Comparison of ENCODE assay signal across 9 mouse cellular contexts in the genomic region with DNA sequence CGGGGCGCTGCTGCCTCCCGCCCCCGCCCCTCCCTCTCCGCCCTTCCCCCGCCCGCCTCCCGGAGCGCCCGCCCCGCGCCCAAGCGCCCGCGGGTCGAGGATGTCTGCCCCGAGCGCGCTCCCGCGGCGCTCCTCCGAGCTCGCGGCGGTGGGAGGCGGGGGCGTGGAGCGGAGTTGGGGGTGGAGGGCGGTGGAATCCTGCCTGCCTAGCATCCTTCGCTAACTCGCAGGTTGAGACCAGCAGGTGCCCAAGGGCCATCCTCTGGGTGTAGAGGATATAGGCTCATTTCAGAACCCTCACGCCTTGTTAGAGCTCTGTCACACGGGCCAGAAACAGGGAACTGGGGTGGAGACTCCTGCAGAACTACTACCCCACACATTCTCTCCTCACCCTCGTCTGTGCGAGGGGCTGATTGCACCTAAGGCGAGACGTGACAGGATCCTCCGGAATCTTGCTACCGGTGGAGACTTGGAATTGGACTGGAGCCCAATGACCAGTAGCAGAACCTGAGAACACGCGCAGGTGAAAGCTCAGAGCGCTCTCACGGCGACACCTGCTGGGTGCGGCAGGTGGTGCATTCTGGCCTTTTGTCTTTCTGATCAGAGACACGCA. TPM values are rescaled to one million over a fixed set of nuclear protein-coding genes. Genes with fewer than 3 reads are reported as not detected.
A peak's percentile ranks its signal among the peaks of the same experiment; 100 is the strongest.
DNase-seq lines count a peak whose midpoint lies in the region; ATAC-seq and TF ChIP-seq lines count a peak whose summit lies in the region.
"Had no signal": no experiment of that assay in that cellular context is flagged by ENCODE, and none has a peak within 500 bp of the region (broad histone marks: within the 10 kb centered on the region; RNA-seq: fewer than 3 reads in every experiment).

No protein-coding gene starts in this region.

- peaks cover 2 to 5% of the 10 kb centered on the region in 2 experiments; a peak in 2 of 4 replicates for H3K4me1 ChIP-seq in ES-E14 (ENCODE audit: control insufficient read depth in 2 of 2, insufficient read depth in 2 of 2, low read length in 2 of 2, poor library complexity in 1 of 2)
- H3K4me1 ChIP-seq in forebrain, embryonic 11.5 days (replicated peaks; ENCODE audit: control insufficient read depth, insufficient read depth, low read length), result 0 out of 2 replicates have a peak, but pooled peaks cover 6% of the 10 kb centered on the region
- H3K4me1 ChIP-seq in liver, embryonic 16.5 days (ENCODE audit: control insufficient read depth, low read depth, low read length), result no peaks in the 10 kb centered on the region; the same call in 1 of the 2 replicates
- H3K4me1 ChIP-seq in neural tube, embryonic 15.5 days, result peaks cover 37% of the 10 kb centered on the region

- H3K9me3 ChIP-seq in ES-E14 (ENCODE audit: control insufficient read depth, insufficient read depth, low read depth, low read length), result no peaks in the 10 kb centered on the region
- no peaks in the 10 kb centered on the region for H3K9me3 ChIP-seq in forebrain, embryonic 11.5 days (ENCODE audit: control insufficient read depth, low read length)
- H3K9me3 ChIP-seq in liver, embryonic 16.5 days (replicated peaks; ENCODE audit: control insufficient read depth, low read length), result no peaks in the 10 kb centered on the region
- H3K9me3 ChIP-seq in neural tube, embryonic 15.5 days (replicated peaks), result no peaks in the 10 kb centered on the region

- H3K36me3 ChIP-seq in ES-E14 (ENCODE audit: control insufficient read depth, insufficient read depth, low read length, poor library complexity, severe bottlenecking), result no peaks in the 10 kb centered on the region
- no peaks in the 10 kb centered on the region; the same call in 1 of the 2 replicates for H3K36me3 ChIP-seq in forebrain, embryonic 11.5 days (ENCODE audit: control insufficient read depth, insufficient read depth, low read length)
- H3K36me3 ChIP-seq in liver, embryonic 16.5 days (ENCODE audit: control insufficient read depth, insufficient read depth), result no peaks in the 10 kb centered on the region
- no peaks in the 10 kb centered on the region for H3K36me3 ChIP-seq in neural tube, embryonic 15.5 days

- peak; percentile 73 for DNase-seq in ES-E14 (ENCODE audit: low read depth, low spot score)
- DNase-seq in c-Kit-positive CD71-negative TER-119-negative erythroid progenitor cells, embryonic 14.5 days (ENCODE audit: low read depth), result peak; percentile 44
- DNase-seq in forebrain, embryonic 11.5 days (ENCODE audit: low spot score), result peak; percentile 89
- DNase-seq in heart, postnatal 4 days, result peak; percentile 77
- DNase-seq in layer of hippocampus, adult 18-20 months (ENCODE audit: low spot score in 2 of 2), result peak; percentile 62 to 91
- peak; percentile 15 to 58 for DNase-seq in thymus, postnatal 10 days (ENCODE audit: low spot score in 2 of 2)

- H3K9ac ChIP-seq in ES-E14 (ENCODE audit: insufficient read depth, low read depth, low read length, poor library complexity, severe bottlenecking), result no peak overlapping the region
- peak overlapping the region; percentile 84 for H3K9ac ChIP-seq in forebrain, embryonic 11.5 days (ENCODE audit: low read length)
- no peak overlapping the region for H3K9ac ChIP-seq in liver, embryonic 16.5 days (ENCODE audit: low read depth, low read length)
- peak overlapping the region; percentile 67 for H3K9ac ChIP-seq in neural tube, embryonic 15.5 days (replicated peaks)

- in situ Hi-C loops in ES-E14 (cut with MboI; ENCODE audit: low sequenced_read_pairs in 2 of 2, unreplicated experiment in 2 of 2), result loop anchor here (5.0 to 10.0 kb wide), 3 partner anchors 127 to 237 kb away; no protein-coding TSS in a partner anchor

- H3K4me2 ChIP-seq in forebrain, embryonic 11.5 days (ENCODE audit: low read depth, low read length, severe bottlenecking), result peak overlapping the region; percentile 96
- H3K4me2 ChIP-seq in liver, embryonic 16.5 days (ENCODE audit: low read depth, low read length), result peak overlapping the region; percentile 54
- peak overlapping the region; percentile 92 for H3K4me2 ChIP-seq in neural tube, embryonic 15.5 days

- peak overlapping the region; percentile 64 to 77 for H3K4me3 ChIP-seq in ES-E14 (ENCODE audit: insufficient read depth in 1 of 2, low read depth in 1 of 2, low read length in 2 of 2, poor library complexity in 1 of 2, severe bottlenecking in 1 of 2)
- H3K4me3 ChIP-seq in forebrain, embryonic 11.5 days (ENCODE audit: low read depth, low read length), result peak overlapping the region; percentile 67
- peak overlapping the region; percentile 43 for H3K4me3 ChIP-seq in liver, embryonic 16.5 days (ENCODE audit: low read depth, low read length)
- H3K4me3 ChIP-seq in neural tube, embryonic 15.5 days (replicated peaks), result peak overlapping the region; percentile 72

- peak; percentile 62 for ATAC-seq in forebrain, embryonic 11.5 days (replicated peaks; ENCODE audit: low FRiP score)
- ATAC-seq in liver, embryonic 16.5 days (ENCODE audit: low read depth), result no peak
- ATAC-seq in neural tube, embryonic 15.5 days (ENCODE audit: low FRiP score), result peak; percentile 58

- no peak overlapping the region for H3K27ac ChIP-seq in ES-E14 (ENCODE audit: insufficient read depth, low read depth, low read length, poor library complexity, severe bottlenecking)
- H3K27ac ChIP-seq in forebrain, embryonic 11.5 days (ENCODE audit: low read depth, low read length), result peak overlapping the region; percentile 46
- no peak overlapping the region for H3K27ac ChIP-seq in liver, embryonic 16.5 days (ENCODE audit: low read length)
- H3K27ac ChIP-seq in neural tube, embryonic 15.5 days (replicated peaks), result peak overlapping the region; percentile 61

- peaks cover 16% of the 10 kb centered on the region for H3K27me3 ChIP-seq in forebrain, embryonic 11.5 days (ENCODE audit: control insufficient read depth, insufficient read depth, low read length)
- peaks cover 54% of the 10 kb centered on the region for H3K27me3 ChIP-seq in liver, embryonic 16.5 days (ENCODE audit: control insufficient read depth, insufficient read depth, low read depth, low read length)
- H3K27me3 ChIP-seq in neural tube, embryonic 15.5 days (replicated peaks), result peaks cover 57% of the 10 kb centered on the region

- WGBS in forebrain, embryonic 11.5 days, result under 1% methylated on average over 41 of the region's 47 CpGs
- WGBS in liver, embryonic 16.5 days (ENCODE audit: insufficient replicate concordance), result under 1% methylated on average over 34 of the region's 47 CpGs
- under 1% methylated on average over 43 of the region's 47 CpGs for WGBS in neural tube, embryonic 15.5 days

TF ChIP-seq in ES-E14, 5 proteins besides CTCF, POLR2A, EP300 and RAD21:
- TF ChIP-seq ZC3H11A (IDR thresholded peaks at IDR 0.05; ENCODE audit: borderline replicate concordance, low read depth, low read length) (peak; percentile 86), MAFK (IDR thresholded peaks at IDR 0.05; ENCODE audit: insufficient read depth, low read depth, low read length) (no peak), HCFC1 (IDR thresholded peaks at IDR 0.05; ENCODE audit: borderline replicate concordance, insufficient read depth, low read length) (no peak), CHD2 (IDR thresholded peaks at IDR 0.05; ENCODE audit: low read depth, low read length) (no peak), ZNF384 (IDR thresholded peaks at IDR 0.05; ENCODE audit: low read depth, low read length) (no peak)

RNA-seq across cellular contexts. Expression of gene Wnt7a, which starts 0.3 kb away (rescaled TPM):
- total RNA-seq in ES-E14 (2012; rRNA removed), result 1.0 and 2.2 TPM in 2 replicates
- 13.7 and 15.0 TPM in 2 replicates for polyA plus RNA-seq in forebrain, embryonic 11.5 days (2014; fragmentation: Nextera tagmentation; extraction: Ambion mirVana)
- total RNA-seq in heart, postnatal 4 days (2021), result under 1 TPM; 0.07 to 0.11 TPM
- total RNA-seq in layer of hippocampus, adult 18-20 months (2021), result 10 to 100 TPM; 18.8 to 27.8 TPM
- polyA plus RNA-seq in liver, embryonic 16.5 days (2015; fragmentation: Nextera tagmentation; extraction: Ambion mirVana), result not detected in 2 replicates
- polyA plus RNA-seq in neural tube, embryonic 15.5 days (2015; fragmentation: Nextera tagmentation; extraction: Ambion mirVana), result 7.6 and 9.5 TPM in 2 replicates
- polyA plus RNA-seq: gonadal fat pad, adult 2 months had no signal

Comparison
In these comparisons a context has a peak if more than half of its experiments do, and no peak if none do; other contexts are left out.
1. DNase-seq: peak in every context shown above with its lines; median percentile 89 in forebrain, embryonic 11.5 days; 77 in heart, postnatal 4 days; 76 in layer of hippocampus, adult 18-20 months; 73 in ES-E14; 44 in c-Kit-positive CD71-negative TER-119-negative erythroid progenitor cells, embryonic 14.5 days; 36 in thymus, postnatal 10 days.
2. H3K27ac ChIP-seq: peak in forebrain, embryonic 11.5 days (single experiment) and neural tube, embryonic 15.5 days (single experiment); none in ES-E14 (single experiment) and liver, embryonic 16.5 days (single experiment).
3. H3K9ac ChIP-seq: peak in forebrain, embryonic 11.5 days (single experiment) and neural tube, embryonic 15.5 days (single experiment); none in ES-E14 (single experiment) and liver, embryonic 16.5 days (single experiment).
4. Peak in every context shown above with its lines, with median percentiles within 50 percentile points of each other: H3K4me3 ChIP-seq and H3K4me2 ChIP-seq.